Mouse (Mus musculus) limb, embryonic 13.5 days (tissue): ENCODE data around the gene Tyk2. TPM values are rescaled to one million over a fixed set of nuclear protein-coding genes. Genes with fewer than 3 reads are reported as not detected.
A peak's percentile ranks its signal among the peaks of the same experiment; 100 is the strongest.

ENCODE experiments used
- ATAC-seq: fragments of 200-750 bp; cut with Nextera tagmentation; 2 replicates; pipeline ENCODE4 v1.8.0; 2017; ENCODE audit warnings: low read depth, moderate number of reproducible peaks, moderate TSS enrichment; ENCODE audit not compliant: low FRiP score
- H3K27ac ChIP-seq: fragments of 300-500 bp; sonication (generic); 2 replicates; pipeline ENCODE4 v1.5.1; 2015; ENCODE audit warnings: inconsistent platforms, mild to moderate bottlenecking, moderate library complexity
- H3K27me3 ChIP-seq: fragments of 300-500 bp; sonication (generic); 2 replicates; pipeline ENCODE4 v1.6.1; 2015; ENCODE audit warnings: mild to moderate bottlenecking, inconsistent platforms
- H3K36me3 ChIP-seq: fragments of 300-500 bp; sonication (generic); 2 replicates; pipeline ENCODE4 v1.6.1; 2015; ENCODE audit warnings: inconsistent platforms, mild to moderate bottlenecking, moderate library complexity
- H3K4me1 ChIP-seq: fragments of 300-500 bp; sonication (generic); 2 replicates; pipeline ENCODE4 v1.6.1; 2015; ENCODE audit warnings: inconsistent platforms
- H3K4me2 ChIP-seq: fragments of 300-500 bp; sonication (generic); replicated peaks from 2 replicates; pipeline ENCODE4 v1.6.1; 2015; ENCODE audit warnings: inconsistent platforms, mild to moderate bottlenecking, moderate library complexity
- H3K4me3 ChIP-seq: fragments of 300-500 bp; sonication (generic); 2 replicates; pipeline ENCODE4 v1.5.1; 2015; ENCODE audit warnings: moderate library complexity, mild to moderate bottlenecking, inconsistent platforms
- H3K9ac ChIP-seq: fragments of 300-500 bp; sonication (generic); 2 replicates; pipeline ENCODE4 v1.6.1; 2015; ENCODE audit warnings: mild to moderate bottlenecking, inconsistent platforms
- H3K9me3 ChIP-seq: fragments of 300-500 bp; sonication (generic); 2 replicates; pipeline ENCODE4 v1.6.1; 2016; ENCODE audit warnings: inconsistent platforms
- WGBS: fragments of 180-500 bp; shearing (Covaris S2); methylation state at CpG from one replicate; pipeline ENCODE4 v1.1.7; 2015; 5-methylcytosine and 5-hydroxymethylcytosine counted together
- polyA plus RNA-seq: library from polyadenylated mRNA; unstranded; fragments of >200 nt; fragmentation: Nextera tagmentation; extraction: Ambion mirVana; gene quantifications from 2 replicates; pipeline ENCODE4 v1.2.1, GENCODE M21; 2015

Gene Tyk2
- polyA plus RNA-seq, 1 experiment from 2014 or later = 16.5 TPM

- H3K9ac ChIP-seq = peak overlapping the region; percentile 14; the same call in 1 of the 2 replicates
- H3K27me3 ChIP-seq = no peaks in the 10 kb centered on the region
- 49% methylated on average over 15 of the region's 15 CpGs for WGBS
Measured at GRCm38 (mm10) chr9:21100447-21101161, 30.4 kb downstream of the Tyk2 start.

DNA sequence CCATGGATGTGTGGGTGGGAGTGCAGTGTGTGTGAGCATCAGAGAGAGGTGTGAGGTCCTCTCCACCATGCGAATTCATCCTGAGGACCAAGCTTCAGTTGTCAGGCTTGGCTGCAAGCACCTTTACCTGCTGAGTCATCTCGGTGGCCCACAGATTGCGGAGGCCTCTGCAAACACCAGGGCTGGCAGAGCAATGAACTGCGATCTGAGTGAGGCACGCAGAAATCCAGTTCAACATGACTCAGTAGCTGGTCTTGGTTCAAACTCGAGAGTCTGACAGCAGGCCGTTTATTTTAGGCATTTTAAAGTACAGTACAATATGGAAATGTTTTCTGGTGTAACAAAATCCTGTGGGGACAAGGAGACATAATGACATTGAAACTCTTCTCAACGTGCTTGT is 33.2 kb downstream of the Tyk2 start:
- Histone ChIP-seq H3K27ac (no peak overlapping the region), H3K4me3 (no peak overlapping the region), H3K36me3 (no peaks in the 10 kb centered on the region), H3K9ac (no peak overlapping the region), H3K27me3 (no peaks in the 10 kb centered on the region), H3K4me1 (0 out of 2 replicates have a peak, but pooled peaks cover 6% of the 10 kb centered on the region), H3K9me3 (no peaks in the 10 kb centered on the region), H3K4me2 (no peak overlapping the region)
- no peak for ATAC-seq
- 80% methylated on average over 8 of the region's 8 CpGs for WGBS

More at GRCm38 (mm10) chr9:21100447-21101161, 30.4 kb downstream of the Tyk2 start:
- 0 out of 2 replicates have a peak, but pooled peaks cover 6% of the 10 kb centered on the region for H3K4me1 ChIP-seq
- H3K27ac ChIP-seq = no peak overlapping the region
- no peak for ATAC-seq
- H3K36me3 ChIP-seq = peaks cover 5% of the 10 kb centered on the region; the same call in 1 of the 2 replicates
- H3K4me2 ChIP-seq = peak overlapping the region; percentile 12
- H3K9me3 ChIP-seq = no peaks in the 10 kb centered on the region
- no peak overlapping the region for H3K4me3 ChIP-seq

DNA sequence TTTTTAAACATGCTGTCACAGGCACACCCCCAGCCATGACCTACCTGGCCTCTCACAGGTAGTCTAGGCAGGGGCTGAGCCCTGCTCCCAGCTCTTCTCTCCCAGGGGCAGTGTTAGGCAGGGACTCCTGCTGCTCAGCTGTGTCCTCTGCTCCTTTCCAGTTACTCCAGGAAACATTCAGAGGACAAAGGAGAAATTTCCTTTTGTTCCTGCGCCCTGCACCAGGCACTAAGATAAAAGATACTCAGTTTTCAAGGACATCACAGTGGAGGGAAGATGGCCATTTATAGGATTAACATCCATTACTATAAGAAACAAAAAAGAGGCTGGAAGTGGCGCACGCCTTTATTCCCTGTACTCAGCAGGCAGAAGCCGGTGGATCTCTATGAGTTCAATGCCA is 35.1 kb downstream of the Tyk2 start:
- no peak overlapping the region for H3K9ac ChIP-seq
- H3K36me3 ChIP-seq = no peaks in the 10 kb centered on the region
- H3K27me3 ChIP-seq = no peaks in the 10 kb centered on the region
- H3K4me3 ChIP-seq = no peak overlapping the region
- H3K9me3 ChIP-seq = no peaks in the 10 kb centered on the region
- H3K4me1 ChIP-seq = peaks cover 7% of the 10 kb centered on the region
- no peak for ATAC-seq
- H3K27ac ChIP-seq = no peak overlapping the region
- H3K4me2 ChIP-seq = no peak overlapping the region
- 88% methylated on average over 4 of the region's 4 CpGs for WGBS

DNA sequence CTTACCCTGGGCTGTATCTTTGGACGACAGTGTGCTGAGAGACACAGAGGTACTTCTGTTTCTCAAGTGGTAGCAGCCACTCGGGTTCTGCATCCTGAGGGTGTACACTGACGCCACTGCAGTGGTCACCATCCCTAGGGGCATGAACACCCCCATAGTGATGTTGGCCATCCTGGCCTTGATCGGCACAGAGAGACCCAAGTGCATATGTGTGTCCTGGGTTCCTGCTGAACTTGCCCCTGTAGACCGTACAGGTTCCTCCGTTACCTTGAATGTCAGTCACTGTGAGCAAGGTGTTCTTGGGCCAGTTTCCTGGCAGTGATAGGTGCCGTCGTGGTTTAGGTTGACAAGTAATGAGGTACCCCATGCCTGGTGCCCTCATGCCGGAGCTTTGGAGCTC is 37.6 kb downstream of the Tyk2 start:
- Histone ChIP-seq H3K4me3 (no peak overlapping the region), H3K9me3 (no peaks in the 10 kb centered on the region), H3K27ac (no peak overlapping the region), H3K4me1 (peaks cover 21% of the 10 kb centered on the region), H3K36me3 (peaks cover 20% of the 10 kb centered on the region), H3K4me2 (no peak overlapping the region), H3K9ac (no peak overlapping the region), H3K27me3 (no peaks in the 10 kb centered on the region)
- ATAC-seq = no peak
- WGBS = 94% methylated on average over 9 of the region's 9 CpGs

GRCm38 (mm10) chr9:21091707-21092320 is 39.2 kb downstream of the Tyk2 start, which contains the start of the genes Gm38431 and Raver1:
Gene Gm38431, minus strand, starts transcription at chr9:21091997.
Gene Raver1, minus strand, starts transcription at chr9:21092008.
- H3K9ac ChIP-seq = peak within 1 kb of the TSS; percentile 78
- H3K9me3 ChIP-seq = no peaks in the 10 kb centered on the region
- H3K4me1 ChIP-seq = peaks cover 21% of the 10 kb centered on the region
- peak within 1 kb of the TSS; percentile 92 for H3K4me2 ChIP-seq
- H3K27ac ChIP-seq = peak within 1 kb of the TSS; percentile 87
- ATAC-seq = peak; percentile 100
- WGBS = under 1% methylated on average over 53 of the region's 54 CpGs
- peaks cover 36% of the 10 kb centered on the region for H3K36me3 ChIP-seq
- H3K4me3 ChIP-seq = peak within 1 kb of the TSS; percentile 63
- no peaks in the 10 kb centered on the region for H3K27me3 ChIP-seq

DNA sequence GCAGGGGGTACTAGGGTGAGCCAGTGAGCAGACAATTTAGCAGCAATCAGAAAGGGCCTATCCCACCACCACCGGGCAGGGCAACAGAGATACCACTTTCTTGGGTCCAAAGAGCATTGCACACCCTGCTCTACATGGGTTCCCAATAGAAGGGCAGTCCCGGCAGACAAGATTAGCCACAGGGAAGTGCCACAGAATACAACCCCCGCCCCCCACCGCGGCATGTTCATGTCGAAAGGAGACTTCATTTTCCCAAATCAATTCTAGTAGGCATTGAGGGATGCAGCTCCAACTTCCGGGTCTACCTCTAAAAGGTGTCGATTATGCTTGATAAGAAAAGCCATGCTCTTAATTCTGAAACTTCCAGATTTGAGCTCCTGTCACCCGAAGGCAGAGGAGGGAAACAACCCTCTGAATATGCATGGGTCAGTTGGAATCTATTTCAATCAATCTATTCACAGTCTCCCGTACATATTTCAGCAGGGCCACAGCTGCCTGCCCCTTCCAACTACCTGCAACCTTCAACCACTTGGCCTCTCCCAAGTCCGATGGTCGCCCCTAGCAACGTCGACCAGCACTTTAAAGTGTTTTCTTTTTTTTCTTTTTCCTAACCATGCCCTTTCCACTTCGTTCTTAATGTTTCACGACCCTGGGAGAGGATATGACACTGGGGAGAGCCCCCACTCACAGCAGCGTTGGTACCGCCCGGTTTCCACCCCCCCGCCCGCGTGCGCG is 39.9 kb downstream of the Tyk2 start:
- Histone ChIP-seq H3K4me3 (peak overlapping the region; percentile 63), H3K4me1 (peaks cover 21% of the 10 kb centered on the region), H3K9me3 (no peaks in the 10 kb centered on the region), H3K4me2 (peak overlapping the region; percentile 92), H3K36me3 (peaks cover 43% of the 10 kb centered on the region), H3K27ac (peak overlapping the region; percentile 87; the same call in 1 of the 2 replicates), H3K9ac (peak overlapping the region; percentile 78), H3K27me3 (no peaks in the 10 kb centered on the region)
- 3% methylated on average over 24 of the region's 24 CpGs for WGBS
- no peak for ATAC-seq

- ATAC-seq = no peak
Measured at GRCm38 (mm10) chr9:21090537-21090936, 40.5 kb downstream of the Tyk2 start.

GRCm38 (mm10) chr9:21083324-21083723 is 47.7 kb downstream of the Tyk2 start:
- no peak for ATAC-seq
- H3K9me3 ChIP-seq = no peaks in the 10 kb centered on the region
- H3K9ac ChIP-seq = no peak overlapping the region
- peaks cover 97% of the 10 kb centered on the region for H3K36me3 ChIP-seq
- H3K4me2 ChIP-seq = no peak overlapping the region
- no peak overlapping the region for H3K27ac ChIP-seq
- WGBS = 90% methylated on average over 3 of the region's 3 CpGs
- no peak overlapping the region for H3K4me3 ChIP-seq
- no peaks in the 10 kb centered on the region for H3K27me3 ChIP-seq
- H3K4me1 ChIP-seq = no peaks in the 10 kb centered on the region

More at GRCm38 (mm10) chr9:21090537-21090936, 40.5 kb downstream of the Tyk2 start:
- Histone ChIP-seq H3K4me1 (peaks cover 21% of the 10 kb centered on the region), H3K36me3 (peaks cover 49% of the 10 kb centered on the region), H3K4me2 (peak overlapping the region; percentile 92), H3K27me3 (no peaks in the 10 kb centered on the region), H3K9ac (peak overlapping the region; percentile 78), H3K4me3 (peak overlapping the region; percentile 63), H3K9me3 (no peaks in the 10 kb centered on the region), H3K27ac (no peak overlapping the region)
- WGBS = 82% methylated on average over 1 of the region's 1 CpGs

DNA sequence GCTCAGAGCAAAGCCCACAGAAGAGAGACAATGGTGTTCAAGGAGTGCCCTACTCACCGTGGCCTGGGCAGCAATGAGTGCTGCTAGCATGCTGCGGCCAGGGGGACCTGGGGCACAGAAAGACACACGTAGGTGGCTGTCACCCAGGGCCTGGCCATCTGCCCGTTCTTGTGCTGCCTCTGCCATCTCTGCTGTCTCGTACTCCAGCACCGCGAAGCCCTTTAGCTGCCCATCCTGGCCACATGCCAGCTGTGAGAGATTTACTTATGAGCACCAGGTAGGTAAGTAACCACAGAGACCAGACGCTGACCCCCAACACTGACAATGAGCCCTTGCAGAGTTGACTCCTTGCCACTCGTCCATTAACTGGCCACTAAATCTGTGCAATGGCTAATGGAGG is 49.9 kb downstream of the Tyk2 start:
- no peak overlapping the region for H3K27ac ChIP-seq
- H3K9me3 ChIP-seq = no peaks in the 10 kb centered on the region
- ATAC-seq = no peak
- H3K4me1 ChIP-seq = no peaks in the 10 kb centered on the region
- H3K4me2 ChIP-seq = no peak overlapping the region
- no peaks in the 10 kb centered on the region for H3K27me3 ChIP-seq
- H3K9ac ChIP-seq = no peak overlapping the region
- H3K36me3 ChIP-seq = peaks cover 97% of the 10 kb centered on the region
- no peak overlapping the region for H3K4me3 ChIP-seq
- 90% methylated on average over 9 of the region's 9 CpGs for WGBS

DNA sequence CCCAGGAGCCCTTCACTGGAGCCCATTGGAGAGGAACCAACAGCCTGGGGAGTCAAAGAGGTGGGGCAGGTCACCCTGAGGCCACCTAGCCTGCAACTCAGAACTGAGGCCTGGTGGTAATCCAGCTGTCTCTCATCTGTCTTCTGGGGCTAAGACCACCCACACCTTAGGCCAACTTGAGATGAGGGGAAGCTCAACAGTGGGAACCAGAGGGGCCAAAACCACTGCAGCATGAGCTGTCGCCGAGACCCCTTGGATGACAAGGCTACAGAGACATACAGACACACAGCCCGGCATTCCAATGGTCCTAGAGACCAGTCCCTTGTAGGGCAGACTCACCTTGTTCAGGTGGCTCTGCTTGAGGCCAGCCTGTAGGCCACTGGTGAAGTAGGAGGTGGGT is 55.4 kb downstream of the Tyk2 start:
- Histone ChIP-seq H3K4me2 (no peak overlapping the region), H3K27me3 (no peaks in the 10 kb centered on the region), H3K27ac (no peak overlapping the region), H3K36me3 (peaks cover 80% of the 10 kb centered on the region), H3K9me3 (no peaks in the 10 kb centered on the region), H3K9ac (no peak overlapping the region), H3K4me1 (peaks cover 15% of the 10 kb centered on the region), H3K4me3 (no peak overlapping the region)
- ATAC-seq = no peak
- WGBS = 92% methylated on average over 3 of the region's 3 CpGs

- 83% methylated on average over 1 of the region's 1 CpGs for WGBS
- Histone ChIP-seq H3K36me3 (peaks cover 70% of the 10 kb centered on the region), H3K9me3 (no peaks in the 10 kb centered on the region), H3K4me1 (peaks cover 15% of the 10 kb centered on the region), H3K4me3 (no peak overlapping the region), H3K27me3 (no peaks in the 10 kb centered on the region), H3K27ac (no peak overlapping the region), H3K4me2 (peak overlapping the region; percentile 76; the same call in 1 of the 2 replicates), H3K9ac (0 out of 2 replicates have a peak overlapping the region, but pooled peaks have one; percentile 8)
- no peak for ATAC-seq
Measured at GRCm38 (mm10) chr9:21074173-21074572, 56.9 kb downstream of the Tyk2 start.
